Mouse (Mus musculus) lung, postnatal 0 days (tissue): ENCODE measurements around the gene 4930556J24Rik.

Experiments
- CTCF ChIP-seq: IDR thresholded peaks from 2 replicates; pipeline ENCODE4 v1.5.1; 2016; ENCODE audit warnings: antibody characterized with exemption, mild to moderate bottlenecking
- EP300 ChIP-seq: IDR thresholded peaks from 2 replicates; pipeline ENCODE4 v1.6.1; 2016; ENCODE audit warnings: antibody characterized with exemption, mild to moderate bottlenecking, control low read depth

DNA sequence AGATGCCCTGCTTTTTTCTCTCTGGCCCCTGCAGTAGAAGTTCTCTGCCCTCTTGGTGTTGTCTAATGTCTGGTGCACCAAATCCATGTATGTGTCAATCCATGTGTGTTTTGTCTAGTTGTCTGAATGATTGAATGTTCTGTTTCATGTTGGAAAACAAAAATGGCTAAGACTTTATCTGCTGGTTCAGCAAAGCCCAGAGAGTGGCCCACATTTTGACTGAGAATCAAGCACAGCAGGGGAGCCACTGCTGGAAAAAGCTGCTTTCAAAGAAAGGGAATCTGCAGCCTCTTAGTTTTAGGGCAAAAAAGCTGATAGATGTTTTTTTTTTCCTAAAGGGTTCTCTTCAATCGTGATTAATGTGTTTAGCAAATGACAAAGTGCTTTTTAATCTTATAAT, 30.2 kb downstream of the 4930556J24Rik start:
- no peak for TF ChIP-seq CTCF
- TF ChIP-seq EP300, result no peak
